Mouse (Mus musculus): Measurements from ENCODE around the gene Adcy7.

Adcy7 gene

DNA sequence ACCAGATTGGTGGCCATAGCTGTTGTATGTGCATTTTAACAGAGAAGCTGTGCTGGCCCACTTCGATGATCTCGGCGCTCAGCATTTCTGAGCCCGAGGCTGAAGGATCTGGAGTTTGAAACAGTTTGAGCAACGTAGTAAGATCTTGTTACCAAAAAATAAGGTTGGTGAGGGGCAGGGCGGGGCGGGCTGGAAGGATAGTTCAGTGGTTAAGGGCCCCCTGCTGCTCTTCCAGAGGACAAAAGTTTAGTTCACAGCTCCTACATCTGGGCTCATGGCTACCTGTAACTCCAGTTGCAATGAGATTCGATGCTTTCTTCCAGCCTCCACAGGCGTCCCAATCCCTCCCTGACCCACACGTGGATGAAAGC, 26.5 kb downstream of the Adcy7 start:
- in situ Hi-C loops (cut with MboI; ENCODE audit: low sequenced_read_pairs): no loop called here

- in situ Hi-C loops (cut with MboI; ENCODE audit: low sequenced_read_pairs): no loop called here
Measured at GRCm38 (mm10) chr8:88299907-88300603, 27.9 kb downstream of the Adcy7 start.

DNA sequence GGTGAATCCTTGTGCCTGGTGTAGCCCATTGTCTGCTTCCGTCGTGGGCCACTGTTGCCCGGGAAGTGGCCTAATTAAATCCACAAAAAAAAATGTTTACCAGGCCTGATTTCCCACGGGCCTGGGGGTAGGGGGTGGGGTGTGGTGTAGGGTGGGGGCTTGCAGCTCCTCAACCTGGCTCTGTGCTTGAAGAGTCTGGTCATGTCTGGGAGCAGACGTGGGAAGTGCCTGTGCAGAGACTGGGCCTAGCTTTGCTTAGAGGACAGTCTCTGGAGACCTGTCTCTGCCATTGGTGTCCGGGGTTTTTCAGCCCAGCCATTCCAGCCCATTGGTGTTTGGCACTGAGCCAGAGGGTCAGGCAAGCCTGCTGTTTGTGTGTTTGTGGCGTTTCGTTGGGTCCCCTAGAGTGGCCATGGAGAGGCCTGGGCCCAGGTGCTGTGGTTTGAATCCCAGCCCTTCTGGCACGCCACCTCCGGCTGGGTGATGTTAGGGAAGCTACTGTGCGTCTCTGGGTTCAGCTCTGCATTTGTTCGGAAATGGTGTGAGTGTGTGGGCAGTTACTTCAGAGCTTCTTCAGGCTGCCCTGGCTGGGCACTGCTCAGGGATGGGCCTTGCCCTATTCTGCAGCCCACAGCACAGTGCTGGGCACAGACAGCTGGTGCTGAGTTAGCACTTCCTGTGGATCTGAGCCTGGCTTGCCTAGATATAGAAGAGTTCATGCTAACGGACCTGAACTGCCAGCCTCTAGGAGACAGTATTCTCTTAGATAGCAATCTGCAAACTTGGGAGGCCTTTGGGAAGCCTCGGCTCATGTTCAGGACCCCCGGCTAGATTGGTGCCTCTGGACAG, 29.6 kb downstream of the Adcy7 start:
- in situ Hi-C loops (cut with MboI; ENCODE audit: low sequenced_read_pairs): no loop called here

DNA sequence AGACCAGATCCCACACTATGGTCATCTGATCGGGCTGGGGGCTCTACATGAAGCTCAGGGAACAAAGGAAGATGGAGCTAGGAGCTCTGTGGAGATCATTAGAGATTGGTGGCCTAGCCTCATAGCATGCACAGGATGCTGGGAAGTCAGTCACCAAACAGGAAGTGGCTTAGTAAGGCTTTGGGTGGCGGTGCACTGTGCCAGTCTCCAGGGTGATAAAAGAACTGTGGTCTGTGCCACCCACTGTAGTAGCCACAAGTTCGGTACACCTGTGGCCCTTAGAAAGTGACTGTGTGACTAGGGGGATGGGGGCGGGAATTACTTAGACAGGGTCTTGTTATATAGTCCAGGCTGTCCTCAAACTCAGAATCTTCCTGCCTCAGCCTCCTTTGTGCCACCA, 33.6 kb downstream of the Adcy7 start:
- in situ Hi-C loops (cut with MboI; ENCODE audit: low sequenced_read_pairs): no loop called here

DNA sequence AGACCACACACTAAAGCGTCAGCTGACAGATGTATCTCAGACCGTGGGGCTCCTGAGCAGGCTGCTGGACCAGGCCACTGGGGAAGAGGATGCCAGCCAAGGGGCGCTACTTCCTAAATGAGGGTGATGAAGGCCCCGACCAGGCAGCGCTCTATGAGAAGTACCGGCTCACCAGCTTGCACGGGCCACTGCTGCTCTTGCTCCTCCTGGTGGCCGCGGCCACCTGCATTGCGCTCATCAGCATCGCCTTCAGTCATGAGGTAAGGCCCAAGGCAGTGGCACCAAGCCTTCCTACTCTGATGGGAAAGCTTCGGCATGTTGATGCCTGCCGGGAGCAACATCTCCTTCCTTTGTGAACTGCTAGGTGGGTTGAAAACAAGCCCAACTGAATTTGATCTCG, 34.3 kb downstream of the Adcy7 start:
- in situ Hi-C loops (cut with MboI; ENCODE audit: low sequenced_read_pairs): no loop called here

DNA sequence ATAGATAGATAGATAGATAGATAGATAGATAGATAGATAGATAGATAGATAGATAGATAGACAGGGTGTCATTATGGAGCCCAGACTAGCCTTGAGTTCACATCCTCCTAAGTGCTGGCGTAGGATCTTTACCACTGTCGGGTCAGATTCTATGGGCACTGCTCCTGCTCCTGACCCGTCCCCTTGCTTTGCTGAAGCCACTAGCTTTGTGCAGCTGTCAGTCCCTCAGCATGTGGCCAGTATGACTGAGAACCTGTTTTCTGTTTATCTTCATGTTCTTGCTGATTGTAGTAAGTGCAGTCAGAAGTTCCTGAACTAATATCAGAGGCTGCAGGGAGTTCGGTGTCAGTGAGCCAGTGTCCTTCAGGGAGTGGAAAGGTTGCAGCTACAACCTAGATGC, 35.5 kb downstream of the Adcy7 start:
- in situ Hi-C loops (cut with MboI; ENCODE audit: low sequenced_read_pairs): no loop called here

DNA sequence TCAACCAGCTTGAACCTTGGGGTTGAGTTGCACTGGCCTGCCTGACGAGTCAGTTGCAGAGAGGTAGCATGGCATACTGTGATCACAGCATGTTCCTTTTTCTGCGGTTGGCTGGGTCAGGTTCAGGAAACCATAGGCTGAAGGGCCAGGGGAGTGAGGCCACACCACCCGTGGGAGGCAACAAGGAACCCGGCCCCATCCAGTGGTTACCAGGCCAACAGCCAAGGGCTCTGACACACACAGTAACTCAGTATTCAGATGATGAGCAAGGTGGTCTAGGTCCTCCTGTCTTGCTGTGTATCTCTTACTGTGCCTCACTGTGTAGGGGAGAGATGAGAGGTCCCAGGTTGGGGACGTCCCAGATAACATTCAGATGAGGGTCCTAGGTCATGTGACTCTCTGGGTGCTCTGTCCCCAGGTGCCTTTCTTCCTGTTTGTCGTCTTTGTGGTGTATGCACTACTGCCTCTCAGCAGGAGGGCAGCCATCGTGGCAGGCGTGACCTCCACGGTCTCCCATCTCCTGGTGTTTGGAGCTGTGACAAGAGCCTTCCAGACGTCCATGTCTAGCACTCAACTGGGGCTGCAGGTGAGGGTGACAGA, 37.2 kb downstream of the Adcy7 start:
- in situ Hi-C loops (cut with MboI; ENCODE audit: low sequenced_read_pairs): no loop called here

- in situ Hi-C loops (cut with MboI; ENCODE audit: low sequenced_read_pairs): no loop called here
Measured at GRCm38 (mm10) chr8:88309881-88310280, 37.7 kb downstream of the Adcy7 start.

DNA sequence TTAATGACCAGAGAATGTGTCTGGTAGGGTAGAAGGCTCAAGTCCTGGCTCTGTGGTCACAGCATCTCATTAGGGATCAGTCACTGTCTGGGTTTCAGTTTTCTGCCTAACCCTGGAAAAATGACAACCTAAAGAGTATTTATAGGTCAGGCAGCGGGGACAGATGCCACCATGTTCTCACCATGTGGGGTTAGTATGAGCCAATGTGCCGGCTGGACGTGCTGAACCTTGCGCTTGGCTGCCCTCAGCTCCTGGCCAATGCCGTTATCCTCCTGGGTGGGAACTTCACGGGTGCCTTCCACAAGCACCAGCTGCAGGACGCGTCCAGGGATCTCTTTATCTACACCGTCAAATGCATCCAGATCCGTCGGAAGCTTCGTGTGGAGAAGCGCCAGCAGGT, 38.1 kb downstream of the Adcy7 start:
- in situ Hi-C loops (cut with MboI; ENCODE audit: low sequenced_read_pairs): no loop called here

GRCm38 (mm10) chr8:88312966-88313365, 40.8 kb downstream of the Adcy7 start:
- in situ Hi-C loops (cut with MboI; ENCODE audit: low sequenced_read_pairs): no loop called here

DNA sequence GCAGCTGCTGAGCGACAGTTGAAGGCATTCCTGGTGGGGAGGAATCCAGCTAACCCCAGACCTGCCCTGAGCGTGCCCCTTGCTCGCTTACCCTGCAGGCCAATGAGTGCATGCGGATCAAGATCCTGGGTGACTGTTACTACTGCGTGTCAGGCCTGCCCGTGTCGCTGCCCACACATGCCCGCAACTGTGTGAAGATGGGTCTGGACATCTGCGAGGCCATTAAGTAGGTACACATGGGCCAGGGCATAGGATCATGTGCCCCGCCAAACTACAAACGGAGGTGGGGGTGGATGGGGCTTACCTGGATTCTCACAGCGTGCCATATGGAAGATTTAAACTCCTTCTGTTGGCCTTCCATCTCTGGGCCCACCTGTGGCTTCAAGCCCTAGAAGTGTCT, 41.8 kb downstream of the Adcy7 start:
- in situ Hi-C loops (cut with MboI; ENCODE audit: low sequenced_read_pairs): no loop called here

DNA sequence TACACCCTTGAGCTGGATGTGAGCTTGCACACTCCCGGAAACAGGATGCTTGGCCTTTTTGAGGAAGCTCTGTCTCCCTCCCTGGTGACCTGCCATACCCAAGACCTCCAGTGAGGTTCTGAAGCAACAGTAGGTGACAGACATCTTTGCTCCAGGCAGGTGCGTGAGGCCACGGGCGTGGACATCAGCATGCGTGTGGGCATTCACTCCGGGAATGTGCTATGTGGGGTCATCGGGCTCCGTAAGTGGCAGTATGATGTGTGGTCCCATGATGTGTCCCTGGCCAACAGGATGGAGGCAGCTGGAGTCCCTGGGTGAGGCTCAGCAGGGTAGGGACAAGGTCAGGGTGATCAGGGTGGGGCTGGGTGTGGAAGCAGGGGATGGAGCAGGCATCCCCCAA, 43.1 kb downstream of the Adcy7 start:
- in situ Hi-C loops (cut with MboI; ENCODE audit: low sequenced_read_pairs): no loop called here

GRCm38 (mm10) chr8:88316139-88316931, 44.1 kb downstream of the Adcy7 start:
- in situ Hi-C loops (cut with MboI; ENCODE audit: low sequenced_read_pairs): no loop called here

GRCm38 (mm10) chr8:88317341-88317740, 45.1 kb downstream of the Adcy7 start:
- in situ Hi-C loops (cut with MboI; ENCODE audit: low sequenced_read_pairs): no loop called here

DNA sequence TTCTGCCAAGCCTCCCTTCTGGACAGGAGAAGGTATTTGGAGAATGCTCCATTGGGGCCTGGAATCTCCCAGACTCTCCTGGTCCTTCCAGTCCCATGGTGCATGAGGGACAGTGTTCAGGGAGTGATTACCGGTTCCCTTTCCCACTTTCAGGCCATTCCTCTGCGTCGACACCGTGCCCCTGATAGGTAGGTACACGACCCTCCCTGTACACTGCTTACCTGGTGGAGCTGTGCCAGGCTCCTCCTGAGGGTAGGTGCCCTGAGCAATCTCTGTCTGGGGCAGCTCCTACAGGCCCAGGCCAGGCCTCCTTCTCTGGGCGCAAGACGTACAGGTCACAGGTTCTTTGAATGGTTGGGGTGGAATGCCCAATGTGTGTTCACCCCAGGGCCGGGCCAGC, 45.9 kb downstream of the Adcy7 start:
- in situ Hi-C loops (cut with MboI; ENCODE audit: low sequenced_read_pairs): no loop called here

DNA sequence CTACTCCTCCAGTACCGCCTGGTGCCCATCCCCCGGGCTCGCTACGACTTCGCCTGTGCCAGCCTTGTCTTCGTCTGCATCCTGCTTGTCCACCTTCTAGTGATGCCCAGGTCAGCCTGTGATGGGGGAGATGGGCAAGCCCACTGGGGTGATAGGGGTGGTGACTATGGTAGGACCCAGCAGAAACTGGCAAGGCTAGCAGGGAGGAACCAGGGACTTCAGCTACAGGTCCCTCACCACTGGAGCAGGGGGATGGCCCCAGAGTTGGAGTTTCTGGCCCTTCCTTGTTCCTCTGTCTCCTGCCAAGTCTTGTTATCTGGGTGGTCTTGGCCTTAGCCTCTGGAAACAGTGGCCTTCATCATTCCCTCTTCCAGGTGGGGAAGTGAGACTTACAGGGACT, 47.9 kb downstream of the Adcy7 start:
- in situ Hi-C loops (cut with MboI; ENCODE audit: low sequenced_read_pairs): no loop called here

- in situ Hi-C loops (cut with MboI; ENCODE audit: low sequenced_read_pairs): no loop called here
Measured at GRCm38 (mm10) chr8:88321387-88321786, 49.2 kb downstream of the Adcy7 start.

- in situ Hi-C loops (cut with MboI; ENCODE audit: low sequenced_read_pairs): no loop called here
Measured at GRCm38 (mm10) chr8:88323523-88323922, 51.3 kb downstream of the Adcy7 start.

DNA sequence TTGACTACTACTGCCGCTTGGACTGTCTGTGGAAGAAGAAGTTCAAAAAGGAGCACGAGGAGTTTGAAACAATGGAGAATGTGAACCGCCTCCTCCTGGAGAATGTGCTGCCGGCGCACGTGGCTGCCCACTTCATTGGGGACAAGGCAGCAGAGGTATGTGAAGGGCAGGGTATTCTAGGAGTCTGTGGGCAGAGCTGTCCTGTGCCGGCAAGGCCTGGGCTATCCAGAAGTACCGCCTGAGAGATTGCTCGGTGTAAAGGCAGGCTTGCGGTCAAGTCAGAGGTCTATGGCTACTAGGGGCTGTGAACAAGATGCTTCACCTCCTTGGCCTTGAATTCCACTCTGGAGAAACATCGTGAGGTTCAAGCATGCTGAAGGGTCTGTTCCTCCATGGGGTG, 52.6 kb downstream of the Adcy7 start:
- in situ Hi-C loops (cut with MboI; ENCODE audit: low sequenced_read_pairs): no loop called here

DNA sequence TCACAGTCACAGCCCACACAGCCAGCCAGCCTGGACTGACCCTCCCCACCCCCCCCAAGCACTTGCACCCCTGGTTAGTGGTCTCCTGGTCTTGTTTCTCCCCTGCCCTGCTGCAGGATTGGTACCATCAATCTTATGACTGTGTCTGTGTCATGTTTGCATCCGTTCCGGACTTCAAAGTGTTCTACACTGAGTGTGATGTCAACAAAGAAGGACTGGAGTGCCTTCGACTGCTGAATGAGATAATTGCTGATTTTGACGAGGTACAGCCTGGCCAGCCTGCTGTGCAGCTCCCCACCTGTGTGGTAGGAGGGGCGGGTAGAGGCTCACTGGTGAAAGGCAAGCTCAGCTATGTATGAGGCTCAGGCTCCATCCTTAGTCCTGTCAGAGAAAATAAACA, 53.0 kb downstream of the Adcy7 start:
- in situ Hi-C loops (cut with MboI; ENCODE audit: low sequenced_read_pairs): no loop called here

DNA sequence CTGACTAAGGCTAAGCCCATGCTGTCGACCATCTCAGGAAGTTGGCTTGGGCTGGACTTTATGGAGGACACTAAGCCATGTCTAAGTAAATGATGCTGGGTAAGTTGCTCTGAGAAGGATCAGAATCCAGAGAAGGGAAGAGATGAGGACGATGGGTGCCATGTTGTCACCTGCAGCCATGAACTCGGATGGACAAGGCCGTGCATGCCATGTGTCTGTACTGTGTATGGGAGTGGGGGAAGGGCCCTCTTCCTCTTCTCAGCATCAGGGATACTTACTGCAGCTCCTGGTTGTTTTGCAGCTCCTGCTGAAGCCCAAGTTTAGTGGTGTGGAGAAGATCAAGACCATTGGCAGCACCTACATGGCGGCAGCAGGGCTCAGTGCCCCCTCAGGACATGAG, 53.6 kb downstream of the Adcy7 start:
- in situ Hi-C loops (cut with MboI; ENCODE audit: low sequenced_read_pairs): no loop called here
